Mouse (Mus musculus): ENCODE measurements around the gene Stpg3. TPM values are rescaled to one million over a fixed set of nuclear protein-coding genes. Genes with fewer than 3 reads are reported as not detected.

Gene Stpg3
- total and polyA plus RNA-seq, 3 experiments = 0.07 TPM; not detected in 2

- DNase-seq (ENCODE audit: low read depth, low spot score) = no peak
- Histone ChIP-seq H3K79me2 (ENCODE audit: control insufficient read depth, insufficient read depth, low read length, poor library complexity) (no peaks in the 10 kb centered on the region; the same call in 1 of the 2 replicates), H3K4me1 (ENCODE audit: control insufficient read depth in 1 of 2, insufficient read depth in 2 of 2, low read length in 2 of 2) (peaks cover 6 to 33% of the 10 kb centered on the region in 2 experiments), H3K9me3 (replicated peaks; ENCODE audit: insufficient read depth, low read length) (no peaks in the 10 kb centered on the region), H3K27me3 (ENCODE audit: control insufficient read depth in 1 of 2, insufficient read depth in 2 of 2, low read length in 2 of 2) (no peaks in the 10 kb centered on the region), H3K4me3 (ENCODE audit: control insufficient read depth in 1 of 2, insufficient read depth in 1 of 2, low read depth in 2 of 2, low read length in 2 of 2) (no peak within 1 kb of the TSS), H3K36me3 (ENCODE audit: control insufficient read depth in 1 of 2, insufficient read depth in 2 of 2, low read length in 2 of 2) (peaks cover 0 to 6% of the 10 kb centered on the region in 2 experiments; a peak in 2 of 4 replicates), H3K9ac (ENCODE audit: control insufficient read depth, low read depth, low read length, poor library complexity, severe bottlenecking) (no peak within 1 kb of the TSS), H3K27ac (ENCODE audit: control insufficient read depth, low read depth, low read length) (no peak within 1 kb of the TSS)
- TF ChIP-seq USF2 (IDR thresholded peaks at IDR 0.05; ENCODE audit: borderline replicate concordance in 1 of 2, insufficient read depth in 1 of 2, low read depth in 1 of 2, low read length in 2 of 2) (no peak), SMC3 (IDR thresholded peaks at IDR 0.05; ENCODE audit: low read depth, low read length) (no peak), MEF2A (IDR thresholded peaks at IDR 0.05; ENCODE audit: extremely low read depth, insufficient replicate concordance, low read depth, low read length, poor library complexity, severe bottlenecking) (no peak), CHD2 (IDR thresholded peaks at IDR 0.05; ENCODE audit: low read length) (no peak), UBTF (IDR thresholded peaks at IDR 0.05; ENCODE audit: borderline replicate concordance, insufficient read depth, low read depth, low read length) (no peak), TCF12 (IDR thresholded peaks at IDR 0.05; ENCODE audit: low read depth, low read length) (no peak), GATA1 (IDR thresholded peaks at IDR 0.05; ENCODE audit: low read depth, low read length) (no peak), MAZ (IDR thresholded peaks at IDR 0.05; ENCODE audit: low read depth, low read length) (no peak), TBP (IDR thresholded peaks at IDR 0.05; ENCODE audit: low read depth, low read length) (no peak), MAX (IDR thresholded peaks at IDR 0.05; ENCODE audit: low read length) (no peak), ZC3H11A (IDR thresholded peaks at IDR 0.05; ENCODE audit: low read depth, low read length) (no peak), ELF1 (IDR thresholded peaks at IDR 0.05; ENCODE audit: low read depth, low read length) (no peak), MXI1 (IDR thresholded peaks at IDR 0.05; ENCODE audit: low read depth, low read length) (no peak), ZMIZ1 (IDR thresholded peaks at IDR 0.05; ENCODE audit: low read depth, low read length) (no peak), ZNF384 (IDR thresholded peaks at IDR 0.05; ENCODE audit: low read depth, low read length) (no peak), NELFE (IDR thresholded peaks at IDR 0.05; ENCODE audit: low read depth, low read length) (no peak), JUND (IDR thresholded peaks at IDR 0.05; ENCODE audit: low read depth, low read length) (no peak), BHLHE40 (IDR thresholded peaks at IDR 0.05; ENCODE audit: borderline replicate concordance, low read depth, low read length) (no peak), NRF1 (IDR thresholded peaks at IDR 0.05; ENCODE audit: insufficient read depth, low read depth, low read length, poor library complexity, severe bottlenecking) (no peak), TAL1 (IDR thresholded peaks at IDR 0.05; ENCODE audit: low read length) (no peak)
These were observed 22.2 kb upstream of the Stpg3 start, which contains the start of gene Rnf224 for GRCm38 (mm10) chr2:25236614-25237013. Gene Rnf224, minus strand, starts transcription at chr2:25236787.
